Mouse (Mus musculus) induced T-regulatory cell, adult 2 months (primary cell): Measurements from ENCODE around the gene Rps6kc1.

ENCODE experiments used
- DNase-seq: peaks from one replicate; pipeline ENCODE4 v3.0.0-alpha.2; 2012; ENCODE audit warnings: low read depth

Rps6kc1 gene

DNA sequence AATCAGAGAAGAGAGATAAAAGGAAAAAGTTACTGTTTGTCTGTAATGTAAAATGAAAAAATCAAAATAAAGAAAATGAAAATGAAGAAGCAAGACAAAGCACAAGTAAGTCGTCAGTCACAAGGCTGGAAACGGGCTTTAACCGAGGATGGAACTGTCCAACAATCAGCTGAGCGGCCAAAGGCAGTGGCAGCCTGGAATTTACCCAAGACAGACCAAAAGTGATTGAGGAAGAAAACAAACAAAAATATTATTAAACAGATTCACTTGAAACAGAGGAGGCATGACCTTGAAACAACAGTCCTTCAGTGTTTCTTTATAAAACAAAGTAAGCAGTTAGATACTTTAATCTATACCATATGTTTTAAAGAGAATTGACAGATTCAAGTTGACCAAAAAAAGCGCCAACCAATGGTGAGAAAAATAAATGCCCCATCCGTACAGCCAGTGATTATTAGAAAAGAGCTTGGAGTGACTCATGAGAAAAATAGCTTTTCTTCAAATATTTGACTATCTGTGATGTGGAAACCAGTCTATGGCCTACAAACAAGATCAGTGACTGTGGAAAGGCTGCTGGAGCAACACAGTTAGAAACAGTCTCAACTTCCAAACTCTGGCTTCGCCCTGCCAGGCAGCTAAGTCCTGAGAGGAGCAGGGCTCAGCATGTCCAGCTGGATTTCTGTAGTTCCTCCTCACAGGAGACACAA lies 77.2 kb downstream of the Rps6kc1 start:
- no peak for DNase-seq

DNA sequence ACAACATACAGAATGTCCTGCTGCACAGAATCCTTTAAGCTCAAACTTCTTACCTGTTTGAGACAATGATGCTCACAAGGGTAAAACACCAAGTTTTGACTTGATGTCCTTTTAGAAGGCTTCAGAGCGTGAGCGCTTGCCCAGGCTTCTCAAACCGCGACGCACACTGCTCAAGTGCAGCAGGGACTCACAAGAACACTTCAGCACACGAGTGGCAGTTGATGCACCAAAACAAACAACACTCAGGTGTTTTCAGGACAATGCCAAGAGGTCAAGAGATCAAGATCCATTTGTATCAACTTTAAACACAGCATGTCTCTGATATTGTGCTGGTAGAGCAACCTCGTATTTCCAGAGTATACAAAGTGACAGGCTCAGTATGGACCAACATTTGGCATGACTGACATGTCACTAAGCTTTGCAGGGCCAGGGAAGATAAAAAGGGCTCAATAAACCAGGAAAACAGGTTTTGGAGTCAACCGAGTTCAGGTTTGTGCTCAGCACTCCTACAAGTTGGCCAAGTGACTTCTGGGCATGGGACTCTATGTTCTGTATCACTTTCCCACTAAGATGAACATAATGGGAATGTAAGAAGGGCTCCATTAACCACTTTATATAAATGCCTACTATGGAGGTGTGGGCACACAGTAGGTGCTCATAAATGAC lies 78.5 kb downstream of the Rps6kc1 start:
- no peak for DNase-seq

DNA sequence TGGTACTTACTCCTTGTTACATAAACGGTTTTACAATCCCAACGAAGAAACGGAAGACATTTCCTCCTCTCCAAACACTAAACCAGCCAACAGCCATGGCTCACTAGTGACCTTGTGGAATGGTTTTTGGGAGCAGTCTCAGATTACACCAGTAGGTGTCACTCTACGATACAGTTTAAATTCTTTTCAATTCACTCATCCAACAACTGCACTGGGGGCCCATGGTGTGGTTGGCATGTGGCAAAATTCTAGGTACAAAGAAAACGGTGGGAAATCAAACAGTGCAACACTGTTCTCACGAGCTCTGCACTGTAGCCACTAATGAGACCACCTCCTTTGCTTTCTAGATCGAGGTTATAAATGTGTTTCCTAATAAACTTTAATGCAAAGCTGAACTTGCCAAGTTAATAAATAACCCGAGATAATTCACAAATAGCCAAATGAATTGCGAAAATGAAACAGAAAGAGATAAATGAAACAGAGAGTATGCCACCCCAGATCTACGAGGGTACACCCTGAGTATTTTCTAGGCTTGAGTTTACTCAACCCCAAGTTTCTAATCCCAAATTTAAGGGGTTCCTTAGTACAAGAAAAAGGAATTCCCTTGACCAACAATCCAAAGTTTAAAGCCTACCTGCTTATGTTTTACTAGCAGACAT lies 79.6 kb downstream of the Rps6kc1 start:
- peak; percentile 62 for DNase-seq

DNA sequence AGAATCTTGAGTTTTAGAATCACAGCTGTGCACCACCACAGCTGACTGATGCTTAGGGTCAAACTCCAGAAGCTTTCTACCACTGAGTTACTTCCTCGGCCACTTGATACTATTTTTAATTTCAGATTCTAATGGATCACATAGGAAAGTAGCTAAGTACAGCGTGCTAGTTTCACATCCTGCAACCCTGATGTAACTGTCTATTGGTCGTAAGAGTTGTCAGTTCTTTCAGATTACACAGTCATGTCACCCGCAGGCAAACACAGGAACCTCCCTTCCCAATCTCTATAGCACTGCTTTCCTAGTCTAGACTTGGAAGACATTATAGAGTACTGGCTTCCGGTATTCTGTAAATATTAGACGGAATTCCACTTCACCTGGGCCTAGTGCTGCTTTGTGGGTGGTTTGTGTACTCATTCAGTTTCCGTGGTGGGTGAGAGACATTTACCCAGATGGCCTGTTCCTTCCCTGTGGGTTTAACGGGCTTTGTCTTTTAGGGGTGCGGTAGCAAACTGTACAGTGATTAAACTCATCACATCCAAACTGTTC lies 85.0 kb downstream of the Rps6kc1 start:
- no peak for DNase-seq

DNA sequence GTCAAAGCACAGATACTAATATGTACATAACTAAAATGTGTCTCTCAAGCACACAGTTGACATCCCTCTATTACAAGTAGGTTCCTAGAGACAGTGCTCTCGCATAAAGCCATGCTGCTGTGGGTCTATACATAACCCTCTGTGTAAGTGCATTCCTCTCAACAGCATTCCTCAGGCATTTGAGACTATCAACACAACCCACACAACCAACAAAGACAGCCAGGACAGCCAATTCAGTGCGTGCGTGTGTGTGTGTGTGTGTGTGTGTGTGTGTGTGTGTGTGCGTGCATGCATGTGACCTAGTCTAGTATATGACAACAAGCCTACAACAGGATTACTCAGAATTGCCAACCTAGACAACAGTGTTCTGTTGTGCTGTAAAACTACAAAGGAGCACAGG lies 87.8 kb downstream of the Rps6kc1 start:
- no peak for DNase-seq

DNA sequence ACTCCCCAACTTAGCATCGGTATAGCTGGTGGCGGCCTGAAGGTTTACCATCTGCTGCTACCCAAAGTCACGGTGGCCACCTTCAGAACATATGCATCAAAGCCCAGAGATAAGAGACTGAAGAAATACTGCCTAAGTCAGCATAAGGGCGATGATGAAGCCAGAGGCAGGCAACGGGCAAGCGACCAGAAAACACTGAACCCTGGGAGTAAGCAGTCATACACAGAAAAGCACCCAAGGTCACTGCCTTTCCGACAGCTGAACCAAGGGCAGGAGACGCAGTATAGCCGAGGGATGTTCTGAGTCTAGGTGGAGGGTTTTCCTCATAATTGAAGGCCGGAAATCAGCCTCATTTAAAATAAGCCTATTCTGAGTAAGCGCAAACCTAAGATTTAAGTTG lies 95.4 kb downstream of the Rps6kc1 start:
- DNase-seq: no peak

DNA sequence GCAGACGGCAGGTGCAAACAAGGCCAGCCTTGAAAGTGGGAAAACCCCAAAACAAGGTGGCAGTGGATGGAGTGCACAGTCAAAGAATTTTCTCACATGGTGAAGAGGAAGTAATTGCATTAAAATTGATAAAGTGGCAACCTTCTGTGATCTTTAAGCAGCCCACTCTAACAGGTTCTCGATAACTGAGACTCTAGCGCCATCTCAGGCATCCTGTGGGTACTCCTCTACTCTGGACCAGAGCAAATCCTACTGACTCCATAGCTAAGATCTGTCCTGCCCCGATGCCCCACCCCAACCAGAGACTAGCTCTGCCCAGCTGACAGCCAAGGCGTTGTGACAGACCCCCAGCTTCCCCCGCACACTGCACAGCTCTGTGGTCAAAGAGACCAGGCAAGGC lies 101.2 kb downstream of the Rps6kc1 start:
- no peak for DNase-seq

DNA sequence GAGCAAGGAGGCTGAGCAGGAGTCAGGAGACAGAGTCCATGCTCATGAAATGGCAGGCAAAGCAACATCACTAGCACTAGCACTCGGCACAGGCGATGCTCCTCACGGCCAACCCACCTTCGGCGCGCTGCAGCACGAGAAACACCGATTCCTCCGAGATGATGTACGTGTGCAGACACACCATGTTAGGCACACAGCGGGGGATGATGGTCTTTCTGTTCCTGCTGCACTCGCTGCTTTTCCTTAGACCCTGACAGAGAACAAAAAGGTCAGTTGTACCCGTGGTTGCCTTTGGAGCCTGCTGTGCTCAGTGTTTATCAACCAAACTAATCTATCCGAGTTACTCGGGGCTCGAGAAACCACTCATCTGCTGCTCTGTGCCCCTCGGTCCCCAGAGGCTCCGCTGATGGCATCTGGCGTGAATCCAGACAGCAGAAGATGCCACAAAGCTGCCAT lies 102.8 kb downstream of the Rps6kc1 start:
- DNase-seq: no peak

DNA sequence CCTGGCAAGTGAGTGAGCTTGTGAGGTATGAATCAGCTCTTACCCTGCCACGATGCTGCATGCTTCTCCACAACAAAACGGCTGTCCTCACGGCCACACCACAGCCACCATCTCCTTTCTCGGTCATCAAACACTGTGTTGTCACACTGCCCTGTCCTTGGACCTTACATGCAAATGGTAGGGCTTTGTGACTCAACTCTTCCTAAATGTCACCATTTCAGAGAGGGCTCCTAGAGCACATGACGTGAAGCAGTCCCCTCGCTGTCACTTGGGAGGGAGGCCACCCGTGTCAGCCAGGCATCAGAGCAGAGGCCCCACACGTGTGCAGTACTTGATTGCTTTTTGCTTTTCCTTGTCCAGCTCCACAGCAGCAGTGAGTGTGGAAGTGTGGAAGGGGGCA lies 104.8 kb downstream of the Rps6kc1 start:
- no peak for DNase-seq

DNA sequence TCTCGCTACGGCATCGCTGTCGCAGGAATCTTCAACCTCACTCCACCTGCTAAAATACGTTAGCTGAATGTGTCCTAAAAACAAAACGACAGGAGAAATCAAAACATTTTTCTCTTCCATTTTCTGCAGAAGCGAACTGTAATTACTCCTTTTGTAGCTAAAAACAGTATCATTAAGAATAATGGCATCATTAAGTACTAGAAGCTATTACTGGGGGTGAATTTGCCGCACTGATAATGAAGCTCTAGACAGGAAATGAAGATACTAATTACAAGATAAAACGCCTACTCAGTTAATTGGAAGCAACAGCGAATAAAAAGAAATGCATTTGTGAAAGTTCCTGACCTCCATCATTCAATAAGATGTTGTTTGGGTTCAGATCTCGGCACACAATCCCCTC lies 112.9 kb downstream of the Rps6kc1 start:
- DNase-seq: no peak

DNA sequence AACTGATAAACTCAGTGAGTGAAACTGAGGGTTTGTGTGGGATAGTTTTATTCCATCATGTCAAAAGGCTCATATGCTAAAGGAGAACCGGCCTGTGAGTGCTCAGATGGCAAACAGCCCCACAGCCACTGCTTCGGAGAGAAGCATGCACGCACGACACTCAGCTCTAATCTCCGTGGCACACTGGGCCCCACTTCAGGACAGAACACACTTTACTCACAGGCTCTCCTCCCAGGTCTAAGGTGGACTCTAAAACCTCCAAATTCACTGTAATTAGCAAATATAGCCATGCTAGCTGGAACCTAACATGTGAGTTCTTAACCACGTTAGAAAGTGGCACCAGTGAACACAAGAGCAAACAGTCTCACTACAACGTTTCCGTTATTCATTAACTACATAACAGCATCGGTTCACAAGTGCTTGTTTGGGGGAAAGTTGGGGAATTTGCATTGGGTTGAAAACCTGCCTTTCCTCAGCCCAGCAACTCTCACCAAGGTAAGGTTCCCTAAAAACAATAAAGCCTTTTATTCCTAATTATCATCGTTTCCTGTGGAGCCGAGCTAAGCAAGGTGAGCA lies 114.0 kb downstream of the Rps6kc1 start:
- DNase-seq: no peak

DNA sequence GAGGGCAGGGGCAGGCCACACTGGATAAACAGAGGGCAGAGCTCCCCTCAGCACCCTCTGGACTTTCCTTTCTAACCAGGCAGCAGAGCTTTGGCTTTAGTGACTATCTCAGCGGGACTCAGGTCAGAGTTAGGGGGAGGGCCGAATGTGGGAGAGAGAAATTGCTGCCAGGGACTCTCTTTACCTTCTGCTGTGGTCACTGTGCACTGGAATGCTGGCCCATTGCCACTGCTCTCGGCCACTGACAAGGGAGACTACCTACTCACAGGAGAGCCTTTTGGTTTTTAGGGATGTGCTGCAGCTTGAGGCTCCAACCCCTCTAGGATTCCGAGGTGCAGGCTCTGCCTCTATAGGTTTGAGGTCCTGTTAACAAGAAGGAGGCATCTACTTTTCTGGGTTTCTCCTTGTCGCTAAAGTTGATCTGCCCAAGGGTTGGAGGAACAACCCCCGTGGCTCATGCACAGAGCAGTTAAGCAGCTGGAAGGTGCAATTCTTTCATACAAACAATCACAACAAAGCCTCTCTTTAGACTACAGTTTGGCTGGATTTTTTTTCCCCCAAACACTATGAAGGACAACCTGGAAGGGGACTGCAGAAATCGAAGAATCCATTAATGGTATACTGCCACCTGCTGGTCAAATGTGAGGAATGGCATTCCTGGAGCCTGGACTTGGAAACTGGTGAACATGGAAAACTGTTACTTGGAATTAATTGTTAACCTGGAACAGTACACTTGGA lies 114.7 kb downstream of the Rps6kc1 start:
- DNase-seq: peak; percentile 39

DNA sequence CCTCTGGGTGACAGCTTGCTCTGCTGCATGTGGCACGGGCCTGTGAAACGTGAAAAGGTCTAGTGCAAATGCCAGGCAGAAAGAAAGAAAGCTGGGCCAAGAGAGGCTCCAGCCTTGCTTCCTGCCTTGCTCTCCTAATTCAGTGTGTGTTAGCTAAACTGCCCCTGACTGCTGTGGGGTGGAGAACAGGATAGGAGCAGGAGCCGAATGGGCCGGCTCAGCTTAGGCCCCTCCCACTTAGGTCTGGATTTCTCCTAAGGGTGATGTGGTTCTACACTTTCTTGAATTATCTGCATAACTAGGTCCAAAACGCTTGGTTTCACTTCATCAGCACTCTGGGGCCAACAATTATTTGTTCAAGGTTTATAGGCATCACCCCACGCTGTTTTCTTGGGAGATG lies 119.9 kb downstream of the Rps6kc1 start:
- DNase-seq: no peak

DNA sequence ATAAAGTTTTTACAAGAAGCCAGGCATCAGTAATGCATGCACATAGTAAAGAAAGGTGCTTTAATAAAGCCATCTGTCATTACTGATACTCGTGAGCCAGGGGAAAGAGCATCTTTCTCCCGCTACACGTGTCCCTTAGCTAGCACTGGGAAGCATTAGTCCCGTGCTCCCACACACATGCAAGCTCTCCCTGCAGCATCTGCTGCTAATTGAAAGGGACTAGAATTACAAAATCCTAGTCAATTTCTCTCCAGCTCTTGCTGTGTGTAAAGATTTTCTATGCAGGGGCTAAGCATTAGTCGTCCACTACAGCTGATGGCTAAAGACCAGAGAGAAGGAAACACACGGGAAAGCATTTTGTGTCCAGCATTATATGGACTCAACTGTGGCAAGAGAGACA lies 120.8 kb downstream of the Rps6kc1 start:
- no peak for DNase-seq

DNA sequence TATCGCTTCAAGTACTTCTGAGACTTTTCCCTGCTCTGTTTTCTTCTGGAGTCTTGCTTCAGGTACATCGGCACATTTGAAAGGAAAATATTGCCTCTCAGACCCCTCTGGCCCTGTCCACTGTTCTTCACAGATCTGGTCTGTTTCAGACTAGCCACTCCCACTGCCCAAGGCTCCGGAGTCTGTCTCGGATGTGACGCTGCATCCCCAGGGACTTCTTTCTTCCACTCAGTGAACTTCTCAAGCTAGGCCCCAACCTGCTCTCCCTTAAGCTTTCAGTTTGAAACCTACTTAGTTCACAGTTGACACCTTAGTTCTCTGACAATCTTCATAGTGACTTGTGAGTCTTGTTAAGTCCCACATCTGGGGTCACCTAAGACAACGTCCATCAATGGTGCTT lies 133.9 kb downstream of the Rps6kc1 start:
- DNase-seq: no peak

DNA sequence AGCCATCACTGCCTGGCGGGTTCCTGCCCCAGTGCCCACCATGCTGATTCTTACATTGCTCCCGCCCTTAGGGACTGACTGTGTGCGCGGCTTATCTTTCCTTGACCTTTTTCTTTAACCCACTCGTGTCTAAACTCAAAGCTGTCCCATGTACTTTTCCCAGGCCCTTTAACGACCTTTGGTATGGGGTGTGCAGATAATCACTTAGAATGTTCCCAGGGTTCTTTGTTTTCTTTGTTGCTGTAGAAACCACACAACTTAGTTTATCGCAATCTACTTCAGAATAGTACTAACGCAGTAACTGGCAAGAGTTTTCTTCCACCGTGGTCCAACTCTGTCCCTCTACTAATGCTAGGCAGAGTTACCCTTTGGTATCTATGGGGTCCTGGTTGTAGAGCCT lies 135.3 kb downstream of the Rps6kc1 start:
- no peak for DNase-seq

DNA sequence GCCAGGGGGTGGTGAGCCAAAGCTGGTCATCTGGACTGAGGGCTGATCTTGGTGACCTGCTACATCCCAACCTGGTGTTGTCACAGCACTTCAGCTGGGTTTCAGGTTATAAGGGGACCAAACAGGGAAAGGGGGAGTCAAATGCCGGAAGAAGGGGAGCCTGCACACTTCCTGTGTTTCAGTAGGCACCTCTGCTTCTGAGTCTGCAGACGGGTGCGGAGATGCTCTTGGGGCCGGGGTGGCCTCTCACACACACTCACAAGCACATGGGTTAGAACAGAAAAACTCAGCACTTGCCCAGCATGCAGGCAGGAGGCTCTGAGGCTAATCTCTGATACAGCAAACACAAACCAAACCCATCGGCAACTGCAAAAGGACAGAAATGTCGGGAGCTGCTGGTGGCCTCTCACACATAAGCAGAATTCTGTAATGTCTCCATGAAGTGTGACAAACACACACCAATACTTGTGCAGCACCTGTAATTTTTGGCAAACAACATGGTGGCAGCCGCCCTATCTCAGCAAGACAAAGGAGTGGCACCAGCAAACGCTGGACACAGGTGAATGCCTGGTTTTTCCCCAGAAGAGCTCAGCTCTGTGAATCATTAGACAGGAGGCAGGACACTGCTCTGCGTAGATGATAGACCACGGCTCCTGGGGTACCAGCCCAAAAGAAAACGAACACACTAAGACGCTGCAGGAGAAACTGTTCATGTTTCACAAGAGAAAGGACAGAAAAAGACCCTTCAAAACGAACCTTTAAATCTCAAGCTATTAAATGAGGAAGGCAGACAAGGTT lies 139.3 kb downstream of the Rps6kc1 start:
- DNase-seq: no peak

DNA sequence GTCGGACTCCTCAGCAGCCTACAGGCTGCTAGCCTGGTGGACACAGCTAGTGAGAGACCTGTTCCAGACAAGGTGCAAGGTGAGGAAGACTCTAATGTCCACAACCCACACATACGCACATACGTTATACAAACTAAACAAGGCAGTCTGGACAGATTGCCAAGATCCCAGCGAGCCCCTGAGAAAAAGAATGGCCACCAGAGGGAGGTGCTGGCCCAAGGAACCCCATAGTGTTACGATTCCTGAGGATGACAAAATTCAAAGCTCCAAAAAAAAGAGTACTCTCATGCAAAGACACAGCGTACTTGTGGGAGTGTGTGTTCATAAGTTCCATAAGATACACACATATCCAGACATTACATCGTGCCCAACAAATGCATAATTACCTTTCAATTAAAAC lies 141.8 kb downstream of the Rps6kc1 start:
- no peak for DNase-seq

DNA sequence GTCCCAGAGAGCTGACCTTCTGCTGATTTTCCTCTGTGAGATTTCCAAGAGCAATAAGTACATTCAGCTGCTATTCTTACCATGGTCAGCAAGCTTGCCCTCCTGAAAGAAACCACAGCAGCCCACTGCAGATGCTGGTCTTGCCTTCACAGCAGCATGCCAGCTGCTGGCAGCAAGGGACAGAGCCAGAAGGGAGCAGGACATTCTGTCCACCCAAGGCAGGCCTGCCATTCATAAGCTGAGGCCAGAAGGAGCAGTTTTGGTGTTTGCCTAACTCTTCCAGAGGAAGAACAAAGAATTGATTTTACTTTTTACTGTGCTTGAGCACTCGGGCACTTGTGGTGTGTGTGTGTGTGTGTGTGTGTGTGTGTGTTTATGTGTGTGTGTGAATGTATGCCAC lies 143.3 kb downstream of the Rps6kc1 start:
- no peak for DNase-seq

DNA sequence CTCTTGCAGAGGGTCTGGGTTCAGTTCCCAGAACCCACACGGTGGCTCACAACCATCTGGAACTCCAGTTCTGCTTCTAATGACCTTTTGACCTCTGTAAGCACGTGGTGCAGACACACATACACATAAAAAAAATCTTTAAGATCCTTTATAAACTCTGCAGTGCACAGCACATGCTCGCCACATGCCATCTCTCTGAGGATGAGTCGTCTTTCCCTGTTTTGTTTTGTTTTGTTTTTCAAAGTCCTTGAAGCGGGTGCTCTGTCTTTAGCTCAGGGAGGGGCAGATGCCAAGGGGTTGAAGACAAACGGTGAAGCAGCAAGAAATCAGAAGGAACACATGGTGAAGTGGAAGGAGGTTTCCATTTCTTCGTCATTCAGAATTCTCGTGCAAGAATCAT lies 143.9 kb downstream of the Rps6kc1 start:
- DNase-seq: no peak

DNA sequence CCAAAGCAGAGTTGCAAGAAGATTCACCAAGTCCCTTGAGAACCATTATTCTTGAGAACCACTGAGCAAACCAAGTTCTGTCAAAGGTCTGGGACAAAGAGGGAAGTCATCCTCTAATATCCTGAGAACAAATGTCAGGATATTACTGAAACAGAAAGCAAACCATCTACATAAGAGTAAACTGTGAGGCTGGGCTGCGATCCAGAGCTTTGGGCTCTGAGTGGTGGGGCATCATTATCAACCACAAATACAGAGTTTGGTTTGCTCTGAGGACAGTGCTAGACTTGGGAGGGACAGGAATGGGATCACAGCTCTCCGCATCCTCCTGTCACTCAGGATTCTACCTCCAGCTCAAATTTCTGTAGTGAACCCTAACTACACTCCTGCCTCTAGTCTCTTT lies 144.8 kb downstream of the Rps6kc1 start:
- no peak for DNase-seq
